Mouse (Mus musculus) MEL (cell line): ENCODE results near the gene Tnip3. TPM values are rescaled to one million over a fixed set of nuclear protein-coding genes. Genes with fewer than 3 reads are reported as not detected.

ENCODE experiments used
- DNase-seq: peaks from one replicate; pipeline ENCODE4 v3.0.0; 2011; ENCODE audit warnings: low read depth, low spot score
- H3K27ac ChIP-seq: 2 replicates; pipeline ENCODE4 v1.5.1; 2012; ENCODE audit warnings: low read depth, mild to moderate bottlenecking, control low read depth, low read length, moderate library complexity; ENCODE audit not compliant: control insufficient read depth
- H3K27me3 ChIP-seq, 2 experiments: fragments of 150-350 bp in 1 of 2; sonication (generic) in 1 of 2; 2 replicates each; pipeline ENCODE4 v1.6.1; 2012; ENCODE audit warnings: low read length in 2 of 2, mild to moderate bottlenecking in 2 of 2, improper control_type of control experiment in 1 of 2, moderate library complexity in 1 of 2; ENCODE audit not compliant: insufficient read depth in 2 of 2, control insufficient read depth in 1 of 2
- H3K36me3 ChIP-seq, 2 experiments: 2 replicates each; pipeline ENCODE4 v1.6.1; 2012 to 2014; ENCODE audit warnings: low read length in 2 of 2, improper control_type of control experiment in 1 of 2, inconsistent platforms in 1 of 2, mild to moderate bottlenecking in 1 of 2; ENCODE audit not compliant: insufficient read depth in 2 of 2, control insufficient read depth in 1 of 2
- H3K4me1 ChIP-seq, 2 experiments: fragments of 150-350 bp in 1 of 2; sonication (generic) in 1 of 2; 2 replicates each; pipeline ENCODE4 v1.6.1; 2012; ENCODE audit warnings: low read length in 2 of 2, improper control_type of control experiment in 1 of 2, mild to moderate bottlenecking in 1 of 2; ENCODE audit not compliant: insufficient read depth in 2 of 2, control insufficient read depth in 1 of 2
- H3K4me3 ChIP-seq, 2 experiments: fragments of 150-350 bp in 1 of 2; sonication (generic) in 1 of 2; 2 replicates each; pipeline ENCODE4 v1.5.1; 2012; ENCODE audit warnings: low read depth in 2 of 2, low read length in 2 of 2, mild to moderate bottlenecking in 2 of 2, moderate library complexity in 2 of 2, control low read depth in 1 of 2, improper control_type of control experiment in 1 of 2; ENCODE audit not compliant: control insufficient read depth in 1 of 2, insufficient read depth in 1 of 2
- H3K79me2 ChIP-seq: 2 replicates; pipeline ENCODE4 v1.6.1; 2012; ENCODE audit warnings: mild to moderate bottlenecking, low read length, moderate library complexity; ENCODE audit not compliant: control insufficient read depth, poor library complexity, insufficient read depth
- H3K9ac ChIP-seq: 2 replicates; pipeline ENCODE4 v1.6.1; 2012; ENCODE audit warnings: low read depth, mild to moderate bottlenecking, control low read depth, low read length, moderate library complexity; ENCODE audit not compliant: control insufficient read depth, poor library complexity, severe bottlenecking
- H3K9me3 ChIP-seq: fragments of 150-350 bp; sonication (generic); replicated peaks from 2 replicates; pipeline ENCODE4 v1.6.1; 2012; ENCODE audit warnings: mild to moderate bottlenecking, low read length, improper control_type of control experiment, moderate library complexity; ENCODE audit not compliant: insufficient read depth
- BHLHE40 ChIP-seq: IDR thresholded peaks from 2 replicates; pipeline ENCODE4 v1.6.1; 2012; ENCODE audit warnings: low read depth, mild to moderate bottlenecking, inconsistent platforms, low read length, improper control_type of control experiment, borderline replicate concordance
- CHD2 ChIP-seq: IDR thresholded peaks from 2 replicates; pipeline ENCODE4 v1.6.1; 2011; ENCODE audit warnings: low read length, improper control_type of control experiment
- CTCF ChIP-seq, 3 experiments: IDR thresholded peaks in 2 of 3; conservative IDR thresholded peaks in 1 of 3; 2 replicates each; pipeline ENCODE4 v1.5.1; 2011 to 2012; ENCODE audit warnings: low read length in 3 of 3, low read depth in 2 of 3, mild to moderate bottlenecking in 2 of 3, improper control_type of control experiment in 1 of 3, inconsistent platforms in 1 of 3, mixed read lengths in 1 of 3, moderate library complexity in 1 of 3; ENCODE audit not compliant: control insufficient read depth in 1 of 3, insufficient read depth in 1 of 3, poor library complexity in 1 of 3, severe bottlenecking in 1 of 3
- ELF1 ChIP-seq: IDR thresholded peaks from 2 replicates; pipeline ENCODE4 v1.6.1; 2014; ENCODE audit warnings: low read depth, mild to moderate bottlenecking, inconsistent platforms, low read length, improper control_type of control experiment, moderate library complexity
- GABPA ChIP-seq: IDR thresholded peaks from 2 replicates; pipeline ENCODE4 v1.6.1; 2012; ENCODE audit warnings: low read depth, mild to moderate bottlenecking, inconsistent platforms, low read length, improper control_type of control experiment, moderate library complexity
- GATA1 ChIP-seq: IDR thresholded peaks from 2 replicates; pipeline ENCODE4 v1.6.1; 2011; ENCODE audit warnings: low read depth, low read length, improper control_type of control experiment
- KAT2A ChIP-seq: conservative IDR thresholded peaks from 2 replicates; pipeline ENCODE4 v1.6.1; 2012; ENCODE audit warnings: low read depth, low read length, improper control_type of control experiment, inconsistent platforms
- MAFK ChIP-seq: IDR thresholded peaks from 2 replicates; pipeline ENCODE4 v1.6.1; 2011; ENCODE audit warnings: low read depth, mild to moderate bottlenecking, low read length, improper control_type of control experiment, borderline replicate concordance
- MEF2A ChIP-seq: IDR thresholded peaks from 2 replicates; pipeline ENCODE4 v1.6.1; 2014; ENCODE audit warnings: low read depth, mild to moderate bottlenecking, inconsistent platforms, low read length, improper control_type of control experiment; ENCODE audit not compliant: poor library complexity, insufficient replicate concordance, severe bottlenecking; ENCODE audit errors: extremely low read depth
- MYC ChIP-seq: IDR thresholded peaks from 2 replicates; pipeline ENCODE4 v1.6.1; 2011; ENCODE audit warnings: low read depth, mild to moderate bottlenecking, low read length, improper control_type of control experiment, moderate library complexity
- NELFE ChIP-seq: IDR thresholded peaks from 2 replicates; pipeline ENCODE4 v1.6.1; 2011; ENCODE audit warnings: low read depth, low read length, improper control_type of control experiment
- NRF1 ChIP-seq: IDR thresholded peaks from 2 replicates; pipeline ENCODE4 v1.6.1; 2014; ENCODE audit warnings: low read depth, mild to moderate bottlenecking, inconsistent platforms, low read length, improper control_type of control experiment, moderate library complexity; ENCODE audit not compliant: poor library complexity, insufficient read depth, severe bottlenecking
- POLR2A ChIP-seq, 2 experiments: IDR thresholded peaks; 2 replicates each; pipeline ENCODE4 v1.6.1; 2011 to 2012; ENCODE audit warnings: low read length in 2 of 2, mild to moderate bottlenecking in 2 of 2, control low read depth in 1 of 2, improper control_type of control experiment in 1 of 2, low read depth in 1 of 2, moderate library complexity in 1 of 2; ENCODE audit not compliant: control insufficient read depth in 1 of 2, insufficient read depth in 1 of 2, poor library complexity in 1 of 2
- POLR2AphosphoS2 ChIP-seq: IDR thresholded peaks from 2 replicates; pipeline ENCODE4 v1.6.1; 2011; ENCODE audit warnings: low read length, improper control_type of control experiment
- POLR2AphosphoS5 ChIP-seq: IDR thresholded peaks from 2 replicates; pipeline ENCODE4 v1.6.1; 2012; ENCODE audit warnings: low read depth, borderline replicate concordance, mild to moderate bottlenecking, inconsistent platforms, low read length, moderate library complexity, mixed read lengths
- SIN3A ChIP-seq: IDR thresholded peaks from 2 replicates; pipeline ENCODE4 v1.6.1; 2012; ENCODE audit warnings: low read length, improper control_type of control experiment, inconsistent platforms
- SMC3 ChIP-seq: IDR thresholded peaks from 2 replicates; pipeline ENCODE4 v1.6.1; 2011; ENCODE audit warnings: low read depth, low read length, improper control_type of control experiment
- UBTF ChIP-seq: IDR thresholded peaks from 2 replicates; pipeline ENCODE4 v1.6.1; 2012; ENCODE audit warnings: low read depth, mild to moderate bottlenecking, inconsistent platforms, low read length, improper control_type of control experiment, moderate library complexity, borderline replicate concordance; ENCODE audit not compliant: insufficient read depth
- USF1 ChIP-seq: IDR thresholded peaks from 2 replicates; pipeline ENCODE4 v1.6.1; 2014; ENCODE audit warnings: low read depth, mild to moderate bottlenecking, inconsistent platforms, low read length, improper control_type of control experiment, moderate library complexity
- USF2 ChIP-seq, 2 experiments: IDR thresholded peaks; 2 replicates each; pipeline ENCODE4 v1.6.1; 2011 to 2012; ENCODE audit warnings: improper control_type of control experiment in 2 of 2, low read length in 2 of 2, borderline replicate concordance in 1 of 2, inconsistent platforms in 1 of 2, low read depth in 1 of 2, mild to moderate bottlenecking in 1 of 2; ENCODE audit not compliant: insufficient read depth in 1 of 2
- ZC3H11A ChIP-seq: IDR thresholded peaks from 2 replicates; pipeline ENCODE4 v1.6.1; 2012; ENCODE audit warnings: low read depth, mild to moderate bottlenecking, inconsistent platforms, low read length, improper control_type of control experiment
- ZKSCAN1 ChIP-seq: IDR thresholded peaks from 2 replicates; pipeline ENCODE4 v1.6.1; 2012; ENCODE audit warnings: low read depth, mild to moderate bottlenecking, inconsistent platforms, low read length, improper control_type of control experiment, moderate library complexity
- polyA plus RNA-seq, 2 experiments: library from polyadenylated mRNA; stranded (reverse) in 1 of 2; unstranded in 1 of 2; fragments of >175 nt in 1 of 2; fragments of >200 nt in 1 of 2; gene quantifications; 2 replicates each; pipeline versions ENCODE4 v1.2.1 to v1.2.4; 2012; ENCODE audit warnings: low replicate concordance in 2 of 2, low read depth in 1 of 2; ENCODE audit not compliant: insufficient read length in 2 of 2, insufficient read depth in 1 of 2, missing spikeins in 1 of 2
- total RNA-seq: library from RNA; depleted of rRNA; stranded (reverse); fragments of 300-350 nt; gene quantifications from 2 replicates; pipeline ENCODE4 v1.2.3, GENCODE M21; 2012

Gene Tnip3
- total and polyA plus RNA-seq, 3 experiments = 0.99 TPM; not detected in 2

DNA sequence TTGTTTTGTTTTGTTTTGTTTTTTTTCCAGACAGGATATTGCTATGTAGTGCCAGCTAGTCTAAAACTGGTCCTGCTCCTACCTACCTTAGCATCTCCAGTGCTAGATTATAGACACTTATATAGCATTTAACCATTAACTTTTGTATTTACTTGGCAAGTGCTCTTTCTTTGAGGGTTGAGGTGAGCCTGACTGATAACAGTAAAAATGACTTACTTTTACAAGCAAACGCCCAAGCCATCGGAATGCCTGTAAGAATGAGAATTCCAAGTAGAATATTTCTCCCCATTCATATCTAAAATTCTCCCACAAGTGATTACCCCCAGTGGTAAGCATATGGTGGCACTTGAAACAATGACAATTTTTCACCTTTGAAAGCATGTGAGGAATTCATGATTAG is 105.5 kb downstream of the Tnip3 start:
- H3K9ac ChIP-seq = no peak overlapping the region
- no peak for TF ChIP-seq UBTF
- no peak for TF ChIP-seq SIN3A
- no peak for TF ChIP-seq NRF1
- TF ChIP-seq CTCF (IDR thresholded peaks at IDR 0.05 in 2 of 3, conservative IDR thresholded peaks at IDR 0.05 in 1 of 3; ENCODE audit: control insufficient read depth in 1 of 3, insufficient read depth in 1 of 3, low read depth in 2 of 3, low read length in 3 of 3, poor library complexity in 1 of 3, severe bottlenecking in 1 of 3) = no peak
- TF ChIP-seq CHD2 = no peak
- no peak for TF ChIP-seq ELF1
- no peak for TF ChIP-seq ZC3H11A
- TF ChIP-seq USF2 (IDR thresholded peaks at IDR 0.05; ENCODE audit: borderline replicate concordance in 1 of 2, insufficient read depth in 1 of 2, low read depth in 1 of 2, low read length in 2 of 2) = no peak
- no peak for TF ChIP-seq GATA1
- TF ChIP-seq ZKSCAN1 = no peak
- no peak for TF ChIP-seq USF1
- TF ChIP-seq MEF2A = no peak
- no peak for TF ChIP-seq POLR2AphosphoS2
- no peak for TF ChIP-seq GABPA
- no peak for TF ChIP-seq NELFE
- no peak for TF ChIP-seq MAFK
- TF ChIP-seq BHLHE40 = no peak
- no peak for TF ChIP-seq SMC3
- no peak for TF ChIP-seq POLR2AphosphoS5
- no peak for TF ChIP-seq KAT2A
- no peaks in the 10 kb centered on the region for H3K79me2 ChIP-seq
- H3K27ac ChIP-seq = no peak overlapping the region
- H3K4me1 ChIP-seq = no peaks in the 10 kb centered on the region
- no peaks in the 10 kb centered on the region for H3K9me3 ChIP-seq
- DNase-seq = no peak
- H3K4me3 ChIP-seq = no peak overlapping the region
- no peaks in the 10 kb centered on the region for H3K27me3 ChIP-seq
- H3K36me3 ChIP-seq = no peaks in the 10 kb centered on the region

DNA sequence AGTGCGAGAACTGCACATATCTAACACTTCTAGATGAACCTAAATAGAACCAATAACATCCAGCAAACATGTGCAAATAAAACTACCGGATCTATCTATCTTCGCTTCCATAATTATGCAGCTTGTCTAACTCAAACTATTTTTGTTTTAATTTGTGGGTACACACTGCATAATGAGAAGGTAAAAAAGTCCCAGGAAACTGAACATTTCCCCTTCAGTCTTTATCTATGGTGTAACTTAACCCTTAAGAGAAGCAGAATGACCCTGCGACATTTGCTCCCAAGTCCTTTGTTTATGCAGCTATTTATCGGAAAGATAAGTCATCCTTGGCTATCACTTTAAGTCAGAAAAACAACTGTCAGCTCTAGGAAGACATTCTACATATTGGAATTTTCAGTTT is 107.1 kb downstream of the Tnip3 start:
- H3K9ac ChIP-seq = no peak overlapping the region
- no peak overlapping the region for H3K27ac ChIP-seq
- no peak overlapping the region for H3K4me3 ChIP-seq
- no peaks in the 10 kb centered on the region for H3K27me3 ChIP-seq
- H3K79me2 ChIP-seq = no peaks in the 10 kb centered on the region
- H3K36me3 ChIP-seq = no peaks in the 10 kb centered on the region
- H3K9me3 ChIP-seq = no peaks in the 10 kb centered on the region
- TF ChIP-seq KAT2A (no peak), CTCF (IDR thresholded peaks at IDR 0.05 in 2 of 3, conservative IDR thresholded peaks at IDR 0.05 in 1 of 3; ENCODE audit: control insufficient read depth in 1 of 3, insufficient read depth in 1 of 3, low read depth in 2 of 3, low read length in 3 of 3, poor library complexity in 1 of 3, severe bottlenecking in 1 of 3) (no peak), POLR2A (IDR thresholded peaks at IDR 0.05; ENCODE audit: control insufficient read depth in 1 of 2, insufficient read depth in 1 of 2, low read depth in 1 of 2, low read length in 2 of 2, poor library complexity in 1 of 2) (no peak), MYC (no peak), MEF2A (no peak), USF2 (IDR thresholded peaks at IDR 0.05; ENCODE audit: borderline replicate concordance in 1 of 2, insufficient read depth in 1 of 2, low read depth in 1 of 2, low read length in 2 of 2) (no peak)
- no peaks in the 10 kb centered on the region for H3K4me1 ChIP-seq
- no peak for DNase-seq
